Mouse (Mus musculus) stomach, embryonic 14.5 days (tissue): ENCODE data around the gene Ppp1cb. TPM values are rescaled to one million over a fixed set of nuclear protein-coding genes. Genes with fewer than 3 reads are reported as not detected.

Experiments
- ATAC-seq: fragments of 200-750 bp; cut with Nextera tagmentation; 2 replicates; pipeline ENCODE4 v1.8.0; 2017; ENCODE audit warnings: low read depth, moderate TSS enrichment; ENCODE audit not compliant: insufficient number of reproducible peaks, insufficient read depth, low FRiP score
- H3K27ac ChIP-seq: fragments of 300-500 bp; sonication (generic); 2 replicates; pipeline ENCODE4 v1.5.1; 2014; ENCODE audit warnings: mild to moderate bottlenecking, low read length, moderate library complexity, mixed read lengths
- H3K27me3 ChIP-seq: fragments of 300-500 bp; sonication (generic); 2 replicates; pipeline ENCODE4 v1.6.1; 2014; ENCODE audit warnings: low read length, control low read depth, mixed read lengths; ENCODE audit not compliant: control insufficient read depth, insufficient read depth
- H3K36me3 ChIP-seq: fragments of 300-500 bp; sonication (generic); 2 replicates; pipeline ENCODE4 v1.6.1; 2014; ENCODE audit warnings: mild to moderate bottlenecking, control low read depth, low read length, moderate library complexity, mixed read lengths; ENCODE audit not compliant: control insufficient read depth, insufficient read depth
- H3K4me1 ChIP-seq: fragments of 300-500 bp; sonication (generic); 2 replicates; pipeline ENCODE4 v1.6.1; 2014; ENCODE audit warnings: low read length, control low read depth, mixed read lengths; ENCODE audit not compliant: control insufficient read depth, insufficient read depth
- H3K4me2 ChIP-seq: fragments of 300-500 bp; sonication (generic); replicated peaks from 2 replicates; pipeline ENCODE4 v1.6.1; 2014; ENCODE audit warnings: low read depth, low read length, control low read depth
- H3K4me3 ChIP-seq: fragments of 300-500 bp; sonication (generic); 2 replicates; pipeline ENCODE4 v1.5.1; 2014; ENCODE audit warnings: low read depth, low read length, control low read depth
- H3K9ac ChIP-seq: fragments of 300-500 bp; sonication (generic); replicated peaks from 2 replicates; pipeline ENCODE4 v1.6.1; 2014; ENCODE audit warnings: low read depth, mild to moderate bottlenecking, control low read depth, low read length, moderate library complexity, mixed read lengths
- H3K9me3 ChIP-seq: fragments of 300-500 bp; sonication (generic); 2 replicates; pipeline ENCODE4 v1.6.1; 2016; ENCODE audit warnings: low read depth, low read length, control low read depth; ENCODE audit not compliant: control insufficient read depth
- WGBS: fragments of 180-500 bp; shearing (Covaris S2); extraction: QIAGEN DNeasy Blood & Tissue Kit; methylation state at CpG from one replicate; pipeline ENCODE4 v1.1.7; 2014; 5-methylcytosine and 5-hydroxymethylcytosine counted together
- polyA plus RNA-seq: library from polyadenylated mRNA; unstranded; fragments of >200 nt; fragmentation: Nextera tagmentation; extraction: Ambion mirVana; gene quantifications from 2 replicates; pipeline ENCODE4 v1.2.1, GENCODE M21; 2014

Ppp1cb gene
- polyA plus RNA-seq, 1 experiment from 2014 or later: 278 TPM

DNA sequence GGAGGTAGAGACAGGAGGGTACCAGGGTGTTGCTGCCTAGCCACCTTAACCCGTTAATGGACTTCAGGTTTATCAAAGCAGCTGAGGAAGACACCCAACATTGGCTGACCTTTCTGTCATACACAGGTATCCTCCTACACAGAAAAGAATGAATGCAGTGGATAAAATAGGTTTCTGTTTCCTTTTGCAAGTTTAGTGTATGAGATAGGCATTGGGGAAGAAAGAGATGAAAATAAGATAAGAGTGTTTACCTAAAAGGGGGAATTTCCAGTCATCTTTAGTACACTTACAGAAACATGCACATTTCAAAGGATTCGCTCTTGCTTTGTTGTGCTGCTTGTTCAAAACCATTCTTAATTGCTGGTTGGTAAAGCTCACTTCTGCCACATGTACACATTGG is 29.4 kb downstream of the Ppp1cb start:
- H3K4me1 ChIP-seq: no peaks in the 10 kb centered on the region
- H3K4me3 ChIP-seq: no peak overlapping the region
- H3K27me3 ChIP-seq: no peaks in the 10 kb centered on the region
- WGBS: 84% methylated on average over 2 of the region's 2 CpGs
- no peaks in the 10 kb centered on the region for H3K9me3 ChIP-seq
- H3K4me2 ChIP-seq: no peak overlapping the region
- H3K36me3 ChIP-seq: peaks cover 84% of the 10 kb centered on the region
- ATAC-seq: no peak
- no peak overlapping the region for H3K9ac ChIP-seq
- H3K27ac ChIP-seq: no peak overlapping the region

- Histone ChIP-seq H3K27me3 (no peaks in the 10 kb centered on the region), H3K27ac (no peak overlapping the region), H3K4me3 (no peak overlapping the region), H3K9me3 (no peaks in the 10 kb centered on the region), H3K4me1 (no peaks in the 10 kb centered on the region), H3K36me3 (peaks cover 48% of the 10 kb centered on the region), H3K4me2 (no peak overlapping the region), H3K9ac (no peak overlapping the region)
- WGBS: 78% methylated on average over 3 of the region's 3 CpGs
- ATAC-seq: no peak
Observed at GRCm38 (mm10) chr5:32494084-32494700, 35.5 kb downstream of the Ppp1cb start.

- peaks cover 3% of the 10 kb centered on the region for H3K36me3 ChIP-seq
- no peaks in the 10 kb centered on the region for H3K9me3 ChIP-seq
- H3K27me3 ChIP-seq: no peaks in the 10 kb centered on the region
- WGBS: 44% methylated on average over 3 of the region's 3 CpGs
- H3K4me1 ChIP-seq: no peaks in the 10 kb centered on the region
- no peak overlapping the region for H3K4me3 ChIP-seq
- no peak overlapping the region for H3K4me2 ChIP-seq
- no peak overlapping the region for H3K9ac ChIP-seq
- no peak for ATAC-seq
- no peak overlapping the region for H3K27ac ChIP-seq
Observed at GRCm38 (mm10) chr5:32508766-32509165, 50.1 kb downstream of the Ppp1cb start.

DNA sequence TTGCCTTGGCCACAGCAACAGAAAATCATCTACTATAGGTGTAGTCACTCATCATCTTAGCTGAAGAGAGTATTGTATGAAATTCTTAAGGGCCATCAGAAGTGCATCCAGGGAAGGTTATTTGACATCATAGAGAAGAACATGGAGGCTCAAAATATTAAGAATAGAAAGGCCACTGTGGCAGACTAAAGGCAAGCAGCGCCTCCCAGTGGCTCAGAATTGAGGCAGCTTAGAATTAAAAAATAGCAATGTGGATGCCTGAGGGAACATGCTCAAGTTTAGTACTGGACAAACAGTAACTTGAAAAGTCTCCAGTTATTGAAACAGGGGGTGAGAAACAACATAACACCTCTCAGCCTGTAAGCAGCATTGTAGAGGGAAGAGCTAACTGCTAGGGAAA is 61.7 kb downstream of the Ppp1cb start:
- H3K27ac ChIP-seq: no peak overlapping the region
- H3K4me1 ChIP-seq: no peaks in the 10 kb centered on the region
- H3K9ac ChIP-seq: no peak overlapping the region
- H3K4me2 ChIP-seq: no peak overlapping the region
- 38% methylated on average over 1 of the region's 1 CpGs for WGBS
- no peak for ATAC-seq
- H3K4me3 ChIP-seq: no peak overlapping the region
- no peaks in the 10 kb centered on the region for H3K27me3 ChIP-seq
- H3K9me3 ChIP-seq: no peaks in the 10 kb centered on the region
- H3K36me3 ChIP-seq: no peaks in the 10 kb centered on the region

DNA sequence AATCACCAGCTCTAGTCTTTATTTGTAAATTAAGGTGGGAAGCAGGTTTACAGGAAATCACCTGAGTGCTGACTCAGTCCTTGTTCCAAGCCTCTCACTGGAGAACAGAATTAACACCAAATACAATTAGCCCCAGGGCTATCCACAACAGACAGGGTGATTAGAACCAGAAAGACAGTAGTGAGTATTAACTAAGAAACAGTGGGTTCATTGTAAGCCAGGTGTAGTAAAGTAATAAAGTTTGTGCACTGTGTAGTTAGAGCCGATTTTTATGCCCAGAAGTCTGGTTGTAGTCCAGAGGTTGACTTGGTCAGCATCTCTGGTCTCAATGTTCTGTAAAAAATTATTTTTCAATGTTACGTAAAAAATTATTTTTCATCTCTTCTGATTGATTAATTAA is 90.8 kb downstream of the Ppp1cb start:
- WGBS: 88% methylated on average over 2 of the region's 2 CpGs
- no peak for ATAC-seq

GRCm38 (mm10) chr5:32564697-32565096 is 106.1 kb downstream of the Ppp1cb start:
- ATAC-seq: peak; percentile 42; the same call in 1 of the 2 replicates
- 46% methylated on average over 1 of the region's 1 CpGs for WGBS
- Histone ChIP-seq H3K9ac (no peak overlapping the region), H3K4me3 (no peak overlapping the region), H3K9me3 (no peaks in the 10 kb centered on the region), H3K27me3 (no peaks in the 10 kb centered on the region), H3K36me3 (no peaks in the 10 kb centered on the region), H3K4me2 (no peak overlapping the region), H3K27ac (no peak overlapping the region), H3K4me1 (no peaks in the 10 kb centered on the region)

More for the DNA sequence above, 90.8 kb downstream of the Ppp1cb start:
- H3K4me3 ChIP-seq: no peak overlapping the region
- no peaks in the 10 kb centered on the region for H3K27me3 ChIP-seq
- H3K27ac ChIP-seq: no peak overlapping the region
- no peaks in the 10 kb centered on the region for H3K4me1 ChIP-seq
- H3K9me3 ChIP-seq: no peaks in the 10 kb centered on the region
- no peak overlapping the region for H3K9ac ChIP-seq
- no peaks in the 10 kb centered on the region for H3K36me3 ChIP-seq
- no peak overlapping the region for H3K4me2 ChIP-seq

Other genes with a start within 250 kb of the Ppp1cb start
- gene Plb1, start 226.1 kb upstream of the Ppp1cb start, polyA plus RNA-seq: 0.42 and 1.0 TPM in 2 replicates
- gene Yes1, start 152.3 kb downstream of the Ppp1cb start, polyA plus RNA-seq: 33.3 and 36.8 TPM in 2 replicates